ENCODE assay signal across 9 mouse cellular contexts in genomic region chr4:33924889-33925245, GRCm38 (mm10). TPM values are rescaled to one million over a fixed set of nuclear protein-coding genes. Genes with fewer than 3 reads are reported as not detected.
A peak's percentile ranks its signal among the peaks of the same experiment; 100 is the strongest.
DNase-seq lines count a peak whose midpoint lies in the region; ATAC-seq and TF ChIP-seq lines count a peak whose summit lies in the region.
"Had no signal": no experiment of that assay in that cellular context is flagged by ENCODE, and none has a peak within 500 bp of the region (broad histone marks: within the 10 kb centered on the region; RNA-seq: fewer than 3 reads in every experiment).

No protein-coding gene starts in this region.

- H3K4me1 ChIP-seq in cerebellum, adult 2 months (ENCODE audit: control insufficient read depth, insufficient read depth, low read length) = peaks cover 14% of the 10 kb centered on the region
- peaks cover 10% of the 10 kb centered on the region for H3K4me1 ChIP-seq in liver, postnatal 0 days (ENCODE audit: insufficient read depth)

- TF ChIP-seq EP300 in liver, postnatal 0 days (IDR thresholded peaks at IDR 0.05; ENCODE audit: low read depth) = no peak

- ATAC-seq in liver, postnatal 0 days = no peak

- H3K4me3 ChIP-seq in cerebellum, adult 2 months (replicated peaks; ENCODE audit: insufficient read depth, low read depth, low read length) = peak overlapping the region; percentile 71
- peak overlapping the region; percentile 48 for H3K4me3 ChIP-seq in liver, postnatal 0 days (ENCODE audit: low read depth, low read length)

- H3K9ac ChIP-seq in liver, postnatal 0 days (replicated peaks) = no peak overlapping the region

- intact Hi-C loops in left cerebral cortex, postnatal 36 days (cut with DNase I) = loop anchor here (5.0 to 10.0 kb wide), 4 partner anchors 188 to 530 kb away; no protein-coding TSS in a partner anchor

- peak overlapping the region; percentile 81 for H3K4me2 ChIP-seq in liver, postnatal 0 days (ENCODE audit: low read depth, low read length)

- H3K9me3 ChIP-seq in liver, postnatal 0 days (ENCODE audit: low read length) = no peaks in the 10 kb centered on the region

- under 1% methylated on average over 18 of the region's 24 CpGs for WGBS in cerebellum, adult 2 months
- WGBS in liver, postnatal 0 days (ENCODE audit: insufficient replicate concordance) = 2% methylated on average over 20 of the region's 24 CpGs

- H3K27me3 ChIP-seq in cerebellum, adult 2 months (ENCODE audit: control insufficient read depth, insufficient read depth, low read length) = no peaks in the 10 kb centered on the region
- peaks cover 54% of the 10 kb centered on the region for H3K27me3 ChIP-seq in liver, postnatal 0 days (ENCODE audit: insufficient read depth, low read length)

- peak; percentile 47 to 64 for DNase-seq in left cerebral cortex, adult 18-20 months (ENCODE audit: low spot score in 2 of 2)
- no peak for DNase-seq in left cerebral cortex, postnatal 36 days (ENCODE audit: low spot score in 2 of 2)
- DNase-seq in cerebellum, adult 2 months = peak in 1 of 2 experiments; percentile 85
- DNase-seq in forelimb bud, embryonic 11.5 days (ENCODE audit: low read depth, low spot score) = peak; percentile 56
- DNase-seq in liver, postnatal 0 days = no peak
- no peak for DNase-seq in embryo, embryonic 11 days
- no peak for DNase-seq in spleen, postnatal 14 days (ENCODE audit: low spot score in 2 of 2)
- DNase-seq in thymus, postnatal 10 days (ENCODE audit: low spot score in 2 of 2) = no peak

- no peak for TF ChIP-seq POLR2A in cerebellum, adult 2 months (IDR thresholded peaks at IDR 0.05; ENCODE audit: borderline replicate concordance, insufficient read depth, low read length)

- H3K36me3 ChIP-seq in liver, postnatal 0 days (replicated peaks; ENCODE audit: insufficient read depth, low read length) = no peaks in the 10 kb centered on the region

- peak overlapping the region; percentile 95 for H3K27ac ChIP-seq in cerebellum, adult 2 months (ENCODE audit: insufficient read depth, low read length)
- H3K27ac ChIP-seq in liver, postnatal 0 days (ENCODE audit: low read depth) = no peak overlapping the region
- H3K27ac ChIP-seq: macrophage had no signal

- no peak for TF ChIP-seq CTCF in cerebellum, adult 2 months (IDR thresholded peaks at IDR 0.05; ENCODE audit: borderline replicate concordance, insufficient read depth, low read depth, low read length)
- no peak for TF ChIP-seq CTCF in liver, postnatal 0 days (IDR thresholded peaks at IDR 0.05; ENCODE audit: low read depth)

RNA-seq across cellular contexts. Expression of gene Cnr1, which starts 0.5 kb away (rescaled TPM):
- 100 to 1,000 TPM; 125 to 129 TPM for total RNA-seq in left cerebral cortex, adult 18-20 months (2021)
- 100 to 1,000 TPM; 120 to 127 TPM for total RNA-seq in left cerebral cortex, postnatal 36 days (2021)
- polyA plus RNA-seq in cerebellum, adult 2 months (2012; rRNA removed) = 137 and 155 TPM in 2 replicates
- polyA plus RNA-seq in liver, postnatal 0 days (2015; fragmentation: Nextera tagmentation; extraction: Ambion mirVana) = 0.06 and 0.08 TPM in 2 replicates

Comparison
In these comparisons a context has a peak if more than half of its experiments do, and no peak if none do; other contexts are left out.
1. DNase-seq: peak in left cerebral cortex, adult 18-20 months (2 of 2) and forelimb bud, embryonic 11.5 days (single experiment); none in left cerebral cortex, postnatal 36 days (0 of 2), liver, postnatal 0 days (single experiment), embryo, embryonic 11 days (single experiment), spleen, postnatal 14 days (0 of 2) and thymus, postnatal 10 days (0 of 2).